Mouse (Mus musculus): ENCODE results near the gene Poln. TPM values are rescaled to one million over a fixed set of nuclear protein-coding genes. Genes with fewer than 3 reads are reported as not detected.

Gene Poln
- total RNA-seq, 2 experiments from 2014 or later: 1.2 to 1.8 TPM

DNA sequence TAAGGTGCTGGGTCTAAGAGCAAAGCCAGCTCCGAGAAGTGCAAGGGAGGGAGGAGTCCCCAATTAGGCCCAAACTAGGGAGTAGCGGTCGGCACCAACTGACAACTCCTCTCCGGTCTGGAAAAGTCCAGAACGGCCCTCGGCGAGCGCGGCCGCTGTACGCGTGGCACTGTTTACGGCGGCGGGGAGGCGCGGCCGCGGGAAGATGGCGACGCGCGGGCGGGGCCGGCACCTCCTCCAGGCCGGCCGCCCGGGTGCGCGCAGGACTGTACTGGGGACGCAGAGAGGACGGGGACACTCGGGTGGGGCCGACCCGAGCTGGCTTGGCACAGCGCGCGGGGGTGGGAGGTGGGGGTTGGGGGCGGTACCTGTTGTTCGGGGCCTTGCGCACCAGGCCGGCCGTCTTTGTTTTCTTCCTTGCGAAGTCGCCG lies 17.7 kb upstream of the Poln start:
- DNase-seq: peak; percentile 69

DNA sequence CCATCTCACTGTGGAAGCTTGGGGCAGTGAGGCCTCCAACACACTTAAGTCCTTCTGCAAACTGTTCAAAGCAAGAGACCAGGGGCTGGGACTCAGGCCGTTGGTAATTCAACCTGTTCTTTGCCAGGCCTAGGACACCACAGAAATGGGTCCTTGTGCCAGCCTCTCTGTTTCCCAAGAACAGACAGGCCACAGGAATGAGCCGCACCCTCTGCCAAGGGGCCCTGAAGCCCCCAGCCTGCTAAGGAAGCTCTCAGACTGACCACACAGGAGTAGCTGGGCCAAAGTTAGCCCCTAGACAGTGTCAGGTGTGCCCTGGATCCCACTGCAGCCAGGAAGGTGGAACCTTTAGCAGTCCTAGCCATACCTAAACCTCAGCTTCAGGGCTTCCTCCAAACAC lies 17.1 kb upstream of the Poln start:
- peak; percentile 13 for DNase-seq

DNA sequence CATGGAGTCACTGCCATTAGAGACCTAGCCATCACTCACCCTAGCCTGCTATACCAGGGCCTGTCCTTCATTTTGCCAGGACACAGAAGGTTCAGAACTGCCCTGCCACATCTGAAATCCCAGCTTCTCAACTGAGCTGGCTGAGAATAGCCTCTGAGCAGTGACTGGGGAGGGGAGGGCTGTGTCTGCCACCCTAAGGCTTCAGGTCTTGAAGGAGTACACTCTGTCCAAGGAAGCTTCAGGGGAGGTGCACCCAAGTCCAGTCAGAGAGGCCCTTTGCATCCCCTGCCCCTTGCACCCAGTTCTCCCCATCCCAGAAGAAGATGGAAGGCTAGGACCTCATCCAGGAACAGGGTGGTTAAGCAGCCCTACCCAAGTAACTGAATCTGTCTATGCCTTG lies 16.5 kb upstream of the Poln start:
- DNase-seq: peak; percentile 3

DNA sequence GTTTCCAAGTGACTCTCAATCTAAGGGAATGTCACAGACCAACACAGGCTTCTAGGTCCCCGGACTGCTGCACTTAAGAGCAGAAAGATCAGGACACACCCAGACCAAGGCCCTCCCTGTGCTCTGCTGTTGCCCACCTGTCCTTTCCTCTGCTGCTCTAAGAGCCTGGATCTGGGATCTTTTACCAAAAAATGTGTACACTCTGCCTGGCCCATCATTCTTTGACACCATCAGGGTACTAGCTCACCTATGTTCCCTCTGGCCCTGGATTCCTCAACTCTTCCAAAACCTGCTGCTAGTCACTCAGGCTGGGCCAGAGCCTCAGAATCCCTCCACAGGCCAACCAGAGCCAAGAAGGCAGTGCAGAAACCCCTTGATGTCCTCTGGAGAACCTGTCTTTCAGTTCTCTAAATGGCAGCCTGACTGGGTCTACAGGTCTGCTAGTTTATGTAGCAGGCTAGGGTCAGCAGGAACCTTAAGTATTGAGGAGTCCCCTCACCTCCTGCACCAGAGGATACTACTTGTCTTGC lies 15.9 kb upstream of the Poln start:
- DNase-seq: peak; percentile 2

DNA sequence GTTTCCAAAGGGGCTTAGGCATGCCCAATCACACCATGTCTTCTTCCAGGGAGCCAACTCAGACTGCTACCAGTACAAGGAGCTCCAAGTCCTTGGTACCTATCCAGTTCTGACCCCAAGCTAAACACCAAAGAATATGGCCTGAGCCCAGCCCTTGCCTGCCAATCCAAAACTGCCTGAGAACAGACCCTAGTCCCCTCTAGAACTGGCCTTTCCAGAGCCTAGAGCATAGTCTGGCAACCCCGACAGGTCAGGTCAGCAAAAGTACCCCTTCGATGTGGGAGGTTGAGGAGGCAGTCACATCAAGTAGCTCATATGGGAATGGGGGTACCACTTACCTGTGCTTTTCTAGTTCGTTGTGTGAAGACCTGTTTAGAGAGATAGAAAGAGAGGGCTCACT lies 14.7 kb upstream of the Poln start:
- peak; percentile 5 for DNase-seq

DNA sequence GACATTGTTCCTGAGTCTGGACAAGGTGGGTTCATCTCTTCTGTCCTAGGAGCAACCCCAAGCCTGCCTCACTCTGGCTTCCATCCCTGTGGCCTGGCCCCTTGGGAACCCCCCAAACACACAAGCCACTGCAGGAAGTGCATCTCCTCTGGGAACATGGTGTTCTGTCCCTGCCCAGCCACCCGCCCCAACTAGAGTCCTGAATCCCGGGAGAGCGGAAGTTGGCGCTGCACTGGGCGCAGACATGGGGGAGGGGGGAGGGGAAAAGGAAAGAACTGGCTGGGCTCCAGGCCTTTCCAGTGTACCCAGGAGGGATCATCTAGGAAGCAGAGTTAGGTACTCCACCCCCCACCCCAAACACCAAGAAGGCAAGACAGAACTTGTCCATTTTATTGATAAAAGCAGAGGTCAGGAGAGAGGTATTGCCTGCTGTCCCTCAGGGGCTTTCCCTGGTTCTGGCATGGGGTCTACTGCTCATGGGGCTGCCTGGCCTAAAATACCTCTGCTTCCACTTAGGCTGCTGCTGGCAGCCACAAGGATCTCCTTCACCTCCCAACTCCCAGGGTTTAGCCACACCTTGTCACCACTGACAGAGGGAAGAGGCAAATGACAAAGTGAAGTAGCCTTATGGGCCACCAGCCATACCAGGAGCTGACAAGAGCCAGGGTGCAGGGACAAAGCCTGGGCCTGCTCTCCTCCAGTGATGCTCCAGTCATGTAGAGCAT lies 14.1 kb upstream of the Poln start:
- DNase-seq: peak; percentile 1

DNA sequence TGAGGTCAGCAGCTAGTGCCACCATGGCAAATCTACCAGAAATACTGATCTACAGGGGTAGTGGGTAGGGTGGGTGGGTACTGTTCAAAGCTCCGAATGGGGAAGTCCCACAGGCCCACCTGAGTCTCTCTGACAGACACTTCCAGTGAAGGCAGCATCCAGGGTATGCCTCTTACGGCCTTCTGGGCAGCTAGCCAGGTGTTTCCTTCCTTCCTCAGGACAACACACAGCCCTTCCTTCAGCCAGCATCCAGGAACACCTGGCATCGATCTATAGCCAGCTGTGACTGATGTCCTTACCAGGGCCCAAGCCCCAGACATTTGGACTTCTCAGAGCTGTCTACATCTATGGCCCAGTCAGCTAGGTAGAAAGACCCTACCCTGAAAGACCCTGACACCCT lies 13.2 kb upstream of the Poln start:
- DNase-seq: no peak

DNA sequence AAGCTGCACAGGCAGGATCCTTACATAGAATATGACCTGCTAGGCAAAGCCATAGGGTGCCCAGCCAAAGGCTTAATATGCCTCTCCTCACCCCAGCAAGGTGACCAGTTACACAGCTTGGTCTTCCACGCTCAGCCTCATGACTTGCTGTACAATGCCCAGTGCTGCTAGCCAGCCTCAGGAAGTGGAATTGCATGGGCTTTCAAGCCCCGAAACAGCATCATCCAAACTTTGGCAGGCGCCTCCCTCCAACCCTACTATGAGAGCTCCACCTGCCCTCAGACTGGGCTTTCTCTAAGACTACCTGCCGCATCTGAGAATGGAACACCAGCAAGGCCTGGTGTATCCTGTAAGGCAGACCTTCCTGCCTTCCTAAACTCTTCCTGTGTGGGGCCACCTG lies 8.6 kb upstream of the Poln start:
- no peak for DNase-seq

DNA sequence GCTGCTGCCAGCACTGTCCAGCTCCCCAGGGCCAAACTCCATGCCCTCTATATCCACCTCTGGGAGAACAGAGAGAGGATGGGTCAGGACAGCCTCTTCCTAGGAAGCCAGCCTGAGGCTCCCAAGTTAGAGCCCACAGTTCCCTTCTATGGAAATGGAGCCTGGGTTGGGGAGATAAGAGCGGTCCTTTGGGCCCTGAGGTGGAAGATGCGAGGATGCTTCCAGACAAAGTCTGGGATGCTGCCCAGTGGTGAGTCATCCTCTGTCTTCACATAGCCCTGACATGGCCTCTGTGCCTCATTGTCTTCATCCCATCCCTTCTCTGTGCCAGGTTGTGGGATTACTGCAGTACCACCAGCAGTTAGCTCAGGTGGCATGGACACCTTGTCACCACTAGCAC lies 7.8 kb upstream of the Poln start:
- DNase-seq: no peak

DNA sequence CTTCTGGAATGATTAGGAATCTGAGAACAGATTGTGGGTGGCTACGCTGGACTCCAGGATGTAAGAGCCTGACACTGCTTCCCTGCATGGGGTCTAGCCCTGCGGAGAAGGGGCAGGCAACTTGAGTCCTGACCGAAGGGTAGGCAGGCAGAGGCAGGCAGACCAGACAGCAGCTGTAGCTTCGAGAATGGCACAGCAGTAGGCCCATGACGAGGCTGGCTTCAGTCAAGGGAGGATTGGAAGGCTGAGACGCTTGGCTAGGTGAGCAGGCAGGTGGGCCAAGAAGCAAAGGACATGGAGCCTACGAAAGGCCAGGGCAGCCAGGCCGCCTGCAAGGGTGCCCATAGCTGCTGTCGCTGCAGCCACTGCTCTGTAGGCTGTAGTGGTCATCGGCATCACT lies 7.4 kb upstream of the Poln start:
- DNase-seq: no peak

DNA sequence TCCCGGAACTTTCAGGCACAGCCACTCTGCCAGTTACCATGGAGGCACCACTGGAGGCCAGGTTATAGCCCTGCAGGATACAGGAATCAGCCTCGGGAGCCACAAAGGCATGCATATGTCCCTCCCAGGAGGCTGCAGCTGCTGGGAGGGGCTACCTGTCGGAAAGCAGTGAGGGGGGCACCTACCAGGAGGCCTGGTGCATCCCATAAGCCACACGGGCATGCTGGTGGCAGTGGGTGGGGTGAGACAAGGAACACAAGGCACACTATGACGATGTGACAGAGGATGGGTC lies 6.1 kb upstream of the Poln start:
- DNase-seq: no peak

DNA sequence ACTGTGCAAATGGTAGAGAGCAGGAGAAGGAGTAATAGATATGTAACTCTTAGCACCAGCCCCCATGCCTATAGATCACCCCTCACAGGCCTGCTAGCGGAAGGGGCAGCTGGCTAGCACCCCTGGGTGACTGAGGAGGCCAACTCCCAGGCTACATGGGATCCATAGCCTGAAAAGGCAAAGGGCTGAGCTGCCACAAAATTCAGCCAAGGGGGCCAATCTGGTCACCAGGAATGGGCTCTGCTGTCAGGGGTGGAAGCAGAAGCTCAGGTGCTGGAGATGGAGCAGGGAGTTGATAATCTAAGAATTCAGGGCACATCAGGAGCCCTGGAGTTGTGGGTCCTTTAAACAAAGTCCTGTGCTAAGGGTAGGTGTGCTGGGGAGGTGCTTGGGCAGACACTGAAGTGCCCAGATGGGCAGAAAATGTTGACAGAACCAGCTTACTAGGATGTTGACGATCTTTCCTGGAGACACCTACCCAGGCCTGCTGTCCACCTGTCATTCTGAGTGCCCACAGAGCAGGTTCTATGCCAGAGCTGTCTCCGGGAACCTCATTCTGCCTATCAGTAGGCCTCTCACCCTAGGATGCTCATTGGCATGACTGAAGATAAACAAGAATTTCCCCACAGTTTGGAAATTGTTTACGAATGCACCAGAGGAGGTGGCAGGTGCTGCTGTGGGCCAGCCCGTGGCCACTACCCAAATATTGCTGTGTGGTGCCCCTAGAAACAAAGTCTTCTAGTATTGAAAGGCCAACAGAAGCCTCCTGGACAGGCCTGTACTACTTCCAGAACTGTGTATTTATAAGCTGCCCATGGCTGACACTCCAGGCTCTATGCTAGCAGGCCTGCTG lies 5.5 kb upstream of the Poln start:
- DNase-seq: no peak

DNA sequence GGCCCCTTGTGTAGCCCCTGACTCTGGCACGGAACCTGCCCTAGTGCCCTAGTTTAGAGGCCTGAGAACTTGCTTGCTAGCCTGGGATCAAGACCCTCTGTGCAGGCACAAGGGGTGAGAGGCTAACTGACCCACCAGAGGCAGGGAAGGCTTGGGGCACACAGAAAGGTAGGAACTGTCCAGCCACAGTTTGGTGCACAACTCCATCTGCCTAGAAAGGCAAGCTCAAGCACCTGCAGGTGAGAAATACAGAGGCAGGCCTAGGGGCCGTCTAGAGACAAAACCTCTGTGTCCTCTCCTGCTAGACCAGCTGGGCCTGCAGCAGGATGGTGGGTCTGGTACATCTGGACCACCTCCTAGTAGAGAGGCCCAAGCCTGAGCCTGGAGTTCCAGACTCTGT lies 4.8 kb upstream of the Poln start:
- no peak for DNase-seq

DNA sequence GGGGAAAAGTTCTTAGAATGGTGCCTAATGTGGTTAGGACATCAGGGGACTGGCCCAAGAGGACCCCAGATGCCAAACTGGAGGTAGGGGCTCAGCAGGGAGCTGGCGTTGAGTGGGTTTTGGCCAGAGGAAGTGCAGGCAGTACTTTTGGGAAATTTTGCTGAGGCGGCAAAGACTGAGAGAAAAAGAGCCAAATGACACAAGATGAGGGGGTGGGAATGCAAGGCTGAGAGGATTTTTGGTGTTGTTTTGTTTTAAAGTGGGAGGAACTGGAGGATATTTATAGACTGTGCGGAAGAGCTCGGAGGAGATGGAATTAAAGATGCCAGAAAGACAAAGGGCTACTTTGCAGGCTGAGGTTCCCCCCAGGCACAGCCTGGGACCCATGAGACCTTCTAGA lies 1.5 kb upstream of the Poln start:
- no peak for DNase-seq

DNA sequence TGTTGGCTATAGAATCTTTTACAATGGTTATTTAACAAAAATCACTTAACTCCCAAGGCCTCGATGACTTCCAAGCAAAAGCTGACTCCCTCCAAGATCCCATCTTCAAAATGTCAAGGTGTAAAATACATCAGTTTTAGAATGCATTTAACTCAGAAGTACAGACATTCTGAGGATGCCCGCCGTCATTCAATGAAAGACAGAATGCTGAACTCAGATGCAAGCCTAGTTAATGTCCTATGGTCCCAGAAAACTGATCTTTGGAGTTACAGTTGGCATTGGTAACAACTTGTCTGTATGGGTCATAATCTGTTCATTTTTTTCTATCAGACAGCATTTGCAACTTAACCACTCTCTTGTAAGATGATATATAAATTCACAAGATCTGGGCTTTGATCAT lies 706 bp upstream of the Poln start:
- no peak for DNase-seq

DNA sequence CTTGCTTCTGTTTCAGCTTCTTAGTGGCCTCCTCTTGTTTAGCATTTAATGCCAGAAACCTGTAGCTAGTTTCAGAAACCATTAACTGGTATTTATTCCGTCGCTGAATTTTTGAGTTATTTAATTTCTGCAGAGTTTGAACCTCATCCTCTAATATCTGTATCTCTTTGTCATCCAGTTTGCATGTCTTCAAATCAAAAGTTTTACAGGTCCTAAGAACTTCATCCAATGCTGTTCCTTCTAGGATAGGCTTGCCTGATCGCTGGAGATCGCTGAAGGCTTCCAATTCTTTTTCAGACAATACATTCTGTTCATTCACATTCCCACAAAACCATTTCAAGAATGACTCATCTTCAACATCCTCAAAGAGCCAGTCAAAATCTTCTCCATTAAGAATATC lies 1.4 kb downstream of the Poln start:
- no peak for DNase-seq

DNA sequence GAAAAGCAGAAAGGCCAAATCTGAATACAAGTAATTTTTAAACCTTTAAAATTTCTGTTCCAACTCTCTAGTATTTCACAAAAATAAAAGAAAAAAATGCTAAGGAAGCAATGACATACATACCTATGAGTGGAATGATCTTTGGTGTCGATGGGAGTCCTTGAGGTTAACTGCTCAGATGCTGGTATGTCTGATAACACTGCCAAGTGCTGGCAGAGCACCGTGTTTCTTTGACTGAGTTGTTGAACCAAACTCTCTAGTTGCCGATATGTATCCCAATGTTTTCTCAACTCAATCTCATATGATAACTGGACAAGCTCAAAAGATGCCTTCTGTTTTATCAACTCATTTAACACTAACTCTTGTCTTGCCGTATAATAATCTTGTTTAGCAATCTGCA lies 3.5 kb downstream of the Poln start:
- DNase-seq: no peak

DNA sequence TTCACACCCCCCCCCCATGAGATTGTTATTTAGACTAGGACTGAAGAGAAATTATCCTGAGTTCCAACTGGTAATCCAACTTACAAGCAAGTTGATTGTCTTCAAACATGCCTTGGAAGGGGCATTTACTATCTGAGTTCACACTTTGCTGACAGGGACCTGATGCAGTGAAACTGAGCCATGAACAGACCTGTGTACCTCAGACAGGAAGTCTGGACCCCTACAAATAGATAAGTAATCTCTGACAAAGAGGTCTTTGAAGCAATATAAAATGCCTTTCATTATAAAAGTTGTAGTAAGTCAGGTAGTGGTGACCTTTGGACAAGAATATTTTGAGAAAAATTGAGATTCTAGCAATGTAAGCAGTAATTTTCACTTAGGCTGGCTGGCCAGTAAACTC lies 20.8 kb downstream of the Poln start:
- DNase-seq: no peak

DNA sequence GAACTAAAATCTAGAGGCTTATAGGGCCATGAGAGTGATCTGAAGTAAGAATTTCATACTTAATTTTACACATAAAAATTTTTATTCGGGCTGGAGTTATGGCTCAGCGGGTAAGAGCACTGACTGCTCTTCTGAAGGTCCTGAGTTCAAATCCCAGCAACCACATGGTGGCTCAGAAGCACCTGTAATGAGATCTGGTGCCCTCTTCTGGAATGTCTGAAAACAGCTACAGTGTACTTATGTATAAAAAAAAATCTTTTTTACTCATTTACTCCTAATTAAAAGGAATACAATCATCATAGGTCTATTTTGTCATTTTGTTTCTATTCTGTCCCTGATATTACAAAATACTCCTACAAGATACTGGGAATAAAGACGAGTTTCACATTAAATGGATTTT lies 21.7 kb downstream of the Poln start:
- DNase-seq: no peak

DNA sequence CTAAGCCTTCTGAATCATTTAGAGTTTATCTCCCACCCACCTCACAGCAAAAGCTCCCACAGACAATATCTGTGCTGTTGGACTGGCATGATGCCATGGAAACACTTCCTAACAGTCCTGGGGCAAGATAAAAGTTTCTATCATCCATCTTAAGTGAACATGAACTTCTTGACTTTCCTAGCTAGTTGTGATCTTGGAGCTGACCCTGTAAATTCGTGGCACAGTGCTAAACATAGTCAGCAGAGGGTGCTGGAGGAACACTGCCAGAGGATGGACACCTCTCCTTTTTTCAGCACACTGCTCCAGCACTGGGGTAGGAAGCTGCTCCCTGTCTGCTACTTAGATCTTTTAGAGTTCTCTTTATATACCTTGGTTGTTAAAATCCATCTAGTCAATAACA lies 29.5 kb downstream of the Poln start:
- DNase-seq: peak; percentile 23

DNA sequence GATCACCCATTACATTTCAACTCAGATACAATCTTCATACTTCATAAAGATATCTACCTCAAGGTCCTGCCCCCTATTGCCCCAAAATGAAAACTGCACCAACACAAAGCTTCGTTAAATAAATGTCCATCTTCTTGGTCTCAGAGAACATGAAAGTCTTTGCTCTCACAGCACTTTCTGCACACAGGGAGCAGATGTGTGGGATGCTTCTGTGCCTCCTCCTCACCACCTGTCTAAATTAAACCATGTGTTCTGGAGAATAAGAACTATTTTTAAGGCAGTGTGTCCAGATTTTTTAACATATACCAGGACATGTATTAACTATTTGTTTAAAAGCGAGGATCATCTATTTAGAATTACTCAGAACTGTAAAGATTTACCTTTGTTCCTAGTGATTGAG lies 36.5 kb downstream of the Poln start:
- DNase-seq: no peak

DNA sequence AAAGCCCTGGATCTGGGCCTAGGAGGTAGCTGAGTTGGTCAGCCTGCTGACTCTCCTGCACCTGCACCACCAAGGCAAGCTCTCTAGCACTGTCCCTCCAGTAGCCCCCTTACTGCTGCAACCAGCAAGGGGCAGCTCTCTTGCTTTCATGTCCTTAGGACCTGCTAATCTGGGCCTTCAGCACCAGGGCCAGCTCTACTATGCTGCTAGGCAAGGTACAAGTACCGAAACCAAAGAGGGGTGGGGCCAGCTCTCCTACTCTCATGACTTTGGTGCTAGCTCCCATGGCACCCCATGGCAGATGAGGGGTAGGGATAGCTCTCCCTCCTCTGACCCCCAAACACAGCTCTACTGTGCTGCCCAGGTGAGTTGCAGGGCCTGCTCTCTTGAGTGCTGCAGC lies 45.1 kb downstream of the Poln start:
- DNase-seq: no peak

DNA sequence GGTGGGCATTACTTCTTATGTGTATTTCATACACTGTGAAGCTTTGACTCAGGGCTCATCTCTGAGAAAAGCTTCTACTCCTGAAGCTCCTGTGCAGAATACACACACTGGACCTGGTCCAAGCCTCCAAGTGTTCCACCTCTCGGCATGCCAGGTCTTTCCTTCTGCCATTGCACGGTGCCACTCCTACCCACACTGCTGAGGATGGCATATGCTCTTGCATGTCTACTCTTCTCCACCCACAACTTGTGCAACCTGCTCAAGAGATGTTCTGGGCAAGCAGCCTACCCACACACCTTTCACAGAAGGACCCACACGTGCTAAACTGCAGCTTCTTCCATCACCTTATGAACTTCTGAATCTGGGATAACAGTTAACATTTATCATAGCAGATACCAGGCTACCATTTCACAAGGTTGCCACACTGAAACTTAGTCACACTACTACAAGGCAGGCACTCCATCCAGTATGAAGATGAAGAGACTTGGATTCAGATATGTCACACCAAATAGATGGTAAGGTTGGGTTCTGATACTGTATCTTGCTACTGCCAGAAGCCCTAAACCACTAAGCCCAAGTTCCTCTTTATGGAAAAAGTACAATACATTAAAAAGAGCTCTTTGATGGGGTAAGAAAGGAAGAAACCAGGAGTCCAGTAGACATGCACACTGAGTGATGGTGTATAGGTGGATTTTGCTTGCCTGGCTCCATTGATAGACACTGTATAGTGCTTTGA lies 50.0 kb downstream of the Poln start:
- no peak for DNase-seq

Measured in gastrocnemius, postnatal 10 days (tissue).